Mouse (Mus musculus): ENCODE results near the gene Prr14l. TPM values are rescaled to one million over a fixed set of nuclear protein-coding genes. Genes with fewer than 3 reads are reported as not detected.
"Not testable (repeated sequence)": the region's sequence is repeated elsewhere in the genome, so short reads cannot be mapped to it uniquely, and the experiment has no call there.

The Prr14l gene
- total RNA-seq, 2 experiments from 2014 or later: 15.5 to 15.8 TPM

DNA sequence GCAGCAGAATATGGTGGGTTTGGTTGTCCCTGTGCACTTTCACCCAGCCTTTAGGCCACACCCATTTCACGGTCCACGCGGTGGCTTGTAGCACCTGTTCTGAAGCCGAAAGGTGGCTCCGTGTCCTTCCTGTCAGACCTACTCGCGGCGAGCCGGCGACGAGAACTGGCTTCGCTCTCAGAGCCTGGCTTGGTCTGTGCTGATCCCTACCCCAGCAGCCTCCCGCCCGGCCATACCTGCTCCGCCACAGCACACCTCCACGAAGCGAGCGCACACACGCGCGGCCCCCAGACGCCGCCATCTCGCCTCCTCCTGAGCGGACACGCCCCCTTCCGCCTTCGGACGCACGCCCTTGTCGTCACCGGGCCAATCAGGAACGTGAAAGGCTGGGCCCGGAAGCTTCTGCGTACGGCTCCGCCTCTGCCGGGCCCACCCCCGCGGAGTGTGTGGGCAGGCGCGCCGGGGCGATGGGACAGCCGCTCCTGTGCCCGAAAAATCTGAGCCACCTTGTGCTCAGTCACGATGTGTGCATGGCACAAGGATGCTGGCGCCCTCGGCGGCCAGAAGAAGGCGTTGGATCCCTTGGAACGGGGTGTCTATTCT lies 68.6 kb downstream of the Prr14l start, which contains the start of gene Pisd:
TSS of gene Pisd (minus strand) at position 334 of the 603 bp plus-strand sequence.
- peak; percentile 95 for DNase-seq

DNA sequence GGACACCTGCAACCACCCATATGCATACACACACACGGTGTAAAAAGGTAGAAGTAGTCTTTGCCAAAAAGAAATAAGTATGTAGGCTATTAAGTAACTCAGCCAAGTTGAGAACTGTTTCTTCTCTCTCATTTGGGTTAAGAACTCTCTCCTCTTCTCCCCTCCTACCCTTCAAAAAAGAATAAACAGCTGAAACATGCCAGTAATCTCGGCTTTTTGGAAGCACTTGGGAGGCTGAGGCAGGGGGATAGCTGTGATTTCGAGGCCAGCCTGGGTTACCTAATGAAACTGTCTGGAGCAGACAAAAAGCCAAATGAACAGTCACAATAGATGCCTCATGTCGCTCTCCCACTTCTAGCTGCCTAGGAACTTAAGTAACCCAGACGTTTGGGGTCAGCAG lies 69.3 kb downstream of the Prr14l start:
- no peak for DNase-seq

DNA sequence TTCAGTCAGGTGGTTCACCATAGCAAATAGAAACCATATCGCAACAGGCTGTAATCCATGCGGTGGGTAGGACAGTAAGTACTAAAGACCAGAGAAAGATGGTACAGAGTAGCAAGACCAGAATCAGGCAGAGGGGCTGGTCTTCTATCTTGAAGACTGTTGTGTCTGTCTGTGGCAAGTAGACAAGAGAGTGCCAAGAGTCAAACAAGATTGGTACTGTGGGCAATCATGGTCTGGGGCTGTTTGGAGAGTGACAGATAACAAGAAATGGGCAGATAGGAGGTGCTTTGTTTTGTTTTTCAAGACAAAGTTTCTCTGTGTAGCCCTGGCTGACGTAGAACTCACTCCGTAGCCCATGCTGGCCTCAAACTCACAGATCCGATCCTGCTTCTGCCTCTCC lies 72.5 kb downstream of the Prr14l start:
- no peak for DNase-seq

DNA sequence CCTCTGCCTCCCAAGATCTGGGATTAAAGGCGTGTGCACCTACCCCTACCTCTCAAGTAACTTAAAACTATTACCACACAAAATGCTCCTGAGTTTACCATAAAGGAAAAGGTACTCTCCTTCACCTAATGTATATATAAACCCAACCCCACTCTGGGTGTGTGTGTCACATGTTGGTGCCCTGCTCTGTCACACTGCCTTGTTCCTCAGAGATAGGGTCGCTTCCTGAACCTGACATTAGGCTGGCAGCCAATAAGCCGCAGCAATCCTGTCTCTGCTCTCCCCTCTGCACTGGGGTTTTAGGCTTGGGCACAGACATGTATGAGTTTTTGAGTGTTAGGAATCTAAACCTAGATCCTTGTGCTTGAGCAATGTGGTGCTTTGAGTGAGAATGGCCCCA lies 75.9 kb downstream of the Prr14l start:
- DNase-seq: no peak

DNA sequence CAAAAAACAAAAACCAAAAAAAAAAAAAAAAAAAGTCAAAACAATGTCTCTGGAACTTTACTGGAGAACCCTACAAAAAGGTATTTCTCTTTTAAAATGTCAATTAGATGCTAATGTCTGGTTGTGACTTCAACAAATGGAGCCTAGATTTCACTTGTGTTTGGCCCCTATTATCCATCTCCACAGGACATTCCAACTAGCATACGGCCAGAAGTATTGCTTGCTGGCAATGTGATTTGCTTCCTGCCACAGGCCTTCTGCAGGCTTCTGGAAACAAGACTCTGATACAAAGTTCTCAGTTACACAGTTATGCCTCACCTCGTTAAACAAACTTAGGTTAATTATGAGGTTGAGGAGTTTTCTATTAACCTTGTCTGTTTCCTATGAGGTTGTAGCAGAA lies 81.7 kb downstream of the Prr14l start:
- DNase-seq: no peak

DNA sequence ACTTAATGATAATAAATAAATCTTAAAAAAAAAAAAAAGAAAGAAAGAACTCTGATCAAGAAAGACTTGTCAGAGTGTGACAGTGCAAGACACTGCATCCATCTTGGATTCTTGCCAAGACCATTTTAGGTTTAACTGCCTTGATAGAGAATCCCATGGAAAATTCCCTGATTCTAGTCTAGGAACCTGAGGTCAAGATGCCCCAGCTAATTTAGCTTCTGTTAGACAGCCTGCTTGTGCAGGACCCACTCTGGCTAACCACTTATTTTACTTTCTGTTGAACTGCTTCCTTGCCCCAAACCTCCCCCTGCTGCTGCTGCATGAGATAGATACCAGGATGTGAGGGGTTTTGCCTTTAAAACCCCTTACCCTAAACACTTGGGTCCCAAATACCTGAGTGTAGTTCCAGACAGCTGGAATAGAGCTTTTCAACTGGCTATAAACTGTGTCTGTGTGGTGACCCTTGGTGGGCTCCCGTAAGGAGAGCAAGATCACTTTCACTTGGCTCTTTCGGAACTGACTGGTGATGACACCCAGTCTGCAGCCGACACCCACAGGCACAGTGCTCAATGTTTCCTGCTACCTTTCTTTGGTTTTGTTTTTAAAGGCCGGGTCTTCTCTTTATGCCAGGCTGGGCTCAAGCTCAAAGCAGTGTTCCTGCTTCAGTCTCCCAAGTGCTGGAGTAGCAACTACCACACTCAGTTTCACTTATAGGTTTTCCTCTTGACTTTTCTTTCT lies 86.3 kb downstream of the Prr14l start:
- DNase-seq: no peak

DNA sequence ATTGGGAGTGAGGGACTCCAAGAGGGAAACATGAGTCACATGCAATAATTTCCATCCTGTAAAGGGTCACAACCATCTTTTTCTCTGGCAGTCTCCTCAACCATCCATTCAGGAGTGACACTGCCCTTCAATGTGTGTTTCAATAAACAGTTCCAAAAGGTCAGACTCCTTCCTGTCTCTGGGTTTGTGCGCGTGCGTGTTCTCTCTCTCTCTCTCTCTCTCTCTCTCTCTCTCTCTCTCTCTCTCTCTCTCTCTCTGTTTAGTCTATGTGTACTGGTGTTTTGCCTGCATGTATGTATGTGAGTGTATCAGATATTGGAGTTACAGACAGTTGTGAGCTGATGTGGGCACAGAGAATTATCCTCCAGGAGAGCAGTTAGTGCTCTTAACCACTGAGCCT lies 87.1 kb downstream of the Prr14l start:
- DNase-seq: no peak

DNA sequence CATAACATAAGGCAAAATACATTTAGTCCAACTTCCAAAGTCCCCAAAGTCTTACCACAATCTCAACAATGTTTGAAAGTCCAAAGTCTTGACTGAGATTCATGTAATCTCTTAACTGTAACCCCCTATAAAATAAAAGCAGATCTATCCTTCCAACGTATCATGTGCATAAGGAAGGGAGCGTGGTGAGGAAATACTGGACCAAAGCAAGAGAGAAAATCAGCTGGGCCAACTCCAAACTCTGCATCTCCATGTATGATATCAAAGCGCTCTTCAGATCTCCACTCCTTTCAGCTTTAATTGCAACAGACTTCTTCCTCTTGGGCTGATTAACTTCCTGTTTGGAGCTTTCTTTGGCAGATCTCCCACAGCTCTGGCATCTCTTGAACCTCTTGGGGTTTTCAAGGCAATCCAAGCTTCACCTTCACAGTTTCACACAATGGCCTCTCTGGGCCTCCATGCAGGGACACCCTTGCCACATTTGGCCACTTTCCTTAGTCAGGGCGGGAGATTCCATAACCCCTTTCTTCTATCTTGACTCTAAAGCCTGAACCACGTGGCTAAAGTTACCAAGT lies 92.4 kb downstream of the Prr14l start:
- peak; percentile 58 for DNase-seq

DNA sequence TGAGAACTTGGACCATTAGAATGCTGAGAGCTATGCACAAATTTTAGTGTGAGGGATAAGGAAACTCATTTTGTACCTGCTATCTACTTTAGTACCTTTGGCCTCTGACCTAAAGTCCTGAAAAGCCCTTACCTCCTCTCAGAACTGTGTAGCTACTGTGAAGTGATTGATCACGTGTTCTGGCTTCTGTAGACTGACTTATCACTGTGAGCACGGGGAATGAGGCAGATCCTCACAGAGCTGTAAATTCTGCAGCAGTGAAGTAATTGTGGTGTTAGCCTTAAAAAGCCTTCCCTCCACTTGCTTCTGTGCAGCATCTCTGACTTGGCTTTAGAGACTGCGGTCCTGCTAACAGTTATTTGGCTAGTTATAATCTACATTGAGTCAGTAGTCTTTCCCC lies 93.3 kb downstream of the Prr14l start:
- DNase-seq: no peak

DNA sequence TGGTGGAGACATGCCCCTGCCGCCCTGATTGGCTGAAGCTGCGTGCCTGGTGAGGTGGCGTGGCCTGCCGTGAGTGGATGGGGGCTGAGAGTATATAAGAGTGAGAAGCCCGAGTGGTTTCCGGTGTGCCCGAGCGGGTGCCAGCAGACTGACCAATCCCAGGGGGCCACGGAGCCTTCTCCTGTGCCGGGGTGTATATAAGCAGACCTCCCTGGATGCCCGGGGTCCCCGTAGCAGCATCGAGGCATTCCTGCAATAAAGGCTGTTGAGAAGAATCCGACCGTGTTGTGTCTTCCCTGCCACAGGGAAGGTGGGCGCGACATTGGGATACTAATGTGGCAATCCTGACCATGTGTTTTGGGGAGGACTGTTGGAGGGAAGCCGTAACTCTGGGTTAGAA lies 93.7 kb downstream of the Prr14l start:
- not testable (repeated sequence) for DNase-seq

DNA sequence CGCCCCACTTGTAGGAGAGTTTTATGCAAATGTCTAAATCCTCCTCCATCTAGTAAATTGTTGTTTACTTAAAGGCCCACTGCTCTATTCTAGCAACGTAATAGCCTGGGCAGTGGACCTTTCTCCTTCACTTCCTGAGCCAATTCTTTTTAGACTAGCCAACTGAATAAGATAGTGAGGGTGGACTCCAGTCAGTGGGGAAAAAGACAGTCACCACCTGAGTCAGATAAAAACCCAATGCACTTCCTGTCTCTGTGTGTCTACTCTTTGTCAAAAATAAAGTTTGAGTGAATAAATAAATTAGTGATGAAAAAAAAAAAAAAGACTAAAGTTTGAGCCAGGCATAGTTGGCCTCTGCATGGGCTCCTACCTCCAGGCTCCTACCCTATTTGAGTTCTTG lies 94.4 kb downstream of the Prr14l start:
- no peak for DNase-seq

DNA sequence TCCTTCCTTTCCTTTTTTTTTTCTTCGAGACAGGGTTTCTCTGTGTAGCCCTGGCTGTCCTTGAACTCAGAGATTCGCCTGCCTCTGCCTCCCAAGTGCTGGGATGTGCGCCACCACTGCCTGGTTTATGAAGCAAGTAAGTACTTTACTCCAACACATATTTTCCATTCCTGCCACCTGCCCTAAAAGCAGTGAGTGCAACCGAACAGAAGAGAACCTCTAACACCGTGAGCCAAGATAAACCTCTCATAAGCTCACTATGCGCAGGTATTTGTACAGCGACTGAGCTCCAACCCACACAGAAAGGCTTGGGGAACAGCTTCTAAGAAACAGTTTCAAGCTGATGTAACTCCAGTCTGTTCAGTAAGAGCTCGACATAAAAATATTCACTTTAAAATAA lies 97.9 kb downstream of the Prr14l start:
- DNase-seq: no peak

DNA sequence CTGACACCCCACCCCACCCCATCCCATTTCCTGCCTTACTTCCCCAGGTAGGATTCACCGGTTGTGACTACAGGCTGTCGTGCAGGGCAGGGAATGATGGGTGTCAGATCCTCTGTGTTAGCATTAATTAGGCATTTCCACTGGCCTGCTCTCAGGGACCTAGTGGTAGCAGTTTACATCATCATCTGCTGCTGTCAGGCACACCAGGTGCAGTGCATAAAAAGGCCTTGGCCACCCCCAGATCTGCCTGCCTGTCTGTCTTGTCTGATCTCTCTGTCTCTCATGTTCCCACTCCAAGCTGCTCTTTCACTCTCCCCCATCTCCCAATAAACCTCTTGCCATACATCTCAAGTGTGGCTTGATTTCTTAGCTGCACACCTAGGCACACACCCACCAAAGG lies 102.3 kb downstream of the Prr14l start:
- DNase-seq: no peak

DNA sequence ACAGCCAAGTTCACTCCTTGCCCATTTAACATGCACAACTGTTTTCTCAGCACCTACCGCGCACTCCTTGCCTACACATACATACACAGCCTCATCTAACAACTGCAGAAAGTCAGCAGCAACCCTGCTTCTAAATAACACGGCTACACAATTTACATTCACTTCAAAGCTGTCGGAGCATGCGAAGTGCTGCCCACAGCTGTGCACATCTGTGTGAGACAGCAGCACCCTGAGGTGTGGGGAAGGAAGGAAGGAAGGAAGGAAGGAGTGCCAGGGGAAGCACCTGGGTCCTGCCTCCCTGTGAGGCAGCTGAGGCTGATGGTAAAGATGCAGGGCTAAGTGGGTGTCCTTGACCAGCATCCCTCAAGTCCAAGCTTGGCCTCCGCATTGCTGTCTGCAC lies 105.1 kb downstream of the Prr14l start:
- no peak for DNase-seq

DNA sequence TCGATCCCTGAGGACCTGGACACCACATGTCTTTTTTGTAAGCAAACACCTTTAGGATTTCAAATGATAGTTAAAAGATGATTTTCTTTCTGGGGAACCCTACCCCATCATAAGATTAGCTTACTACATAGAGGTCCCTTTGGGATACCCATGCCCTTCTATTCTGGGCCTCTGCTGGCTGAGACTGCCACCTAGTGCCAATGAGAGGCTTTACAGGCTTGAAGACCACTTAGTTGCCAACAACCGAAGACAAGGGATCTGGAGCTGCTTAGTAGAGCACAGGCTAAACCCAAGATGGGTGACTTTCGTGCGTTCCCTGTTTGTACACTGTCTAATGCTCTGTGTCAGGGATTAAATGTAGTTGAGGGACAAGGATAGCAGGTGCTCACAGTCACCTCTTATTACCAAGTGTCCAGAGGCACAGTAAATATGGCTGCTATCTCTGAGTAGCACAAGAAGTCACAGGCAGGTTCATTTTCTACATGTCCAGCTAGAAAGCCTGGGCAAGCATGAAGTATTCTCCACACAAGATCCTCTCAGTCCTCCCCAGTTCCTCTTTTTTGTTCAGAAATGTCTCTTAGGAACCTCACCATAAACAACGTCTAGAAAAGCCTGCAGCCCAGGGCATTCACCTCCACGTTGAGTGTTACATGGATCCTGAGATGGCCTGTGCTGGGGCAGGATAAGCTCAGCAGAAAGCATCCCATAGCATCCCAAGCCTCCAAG lies 106.2 kb downstream of the Prr14l start:
- peak; percentile 68 for DNase-seq

DNA sequence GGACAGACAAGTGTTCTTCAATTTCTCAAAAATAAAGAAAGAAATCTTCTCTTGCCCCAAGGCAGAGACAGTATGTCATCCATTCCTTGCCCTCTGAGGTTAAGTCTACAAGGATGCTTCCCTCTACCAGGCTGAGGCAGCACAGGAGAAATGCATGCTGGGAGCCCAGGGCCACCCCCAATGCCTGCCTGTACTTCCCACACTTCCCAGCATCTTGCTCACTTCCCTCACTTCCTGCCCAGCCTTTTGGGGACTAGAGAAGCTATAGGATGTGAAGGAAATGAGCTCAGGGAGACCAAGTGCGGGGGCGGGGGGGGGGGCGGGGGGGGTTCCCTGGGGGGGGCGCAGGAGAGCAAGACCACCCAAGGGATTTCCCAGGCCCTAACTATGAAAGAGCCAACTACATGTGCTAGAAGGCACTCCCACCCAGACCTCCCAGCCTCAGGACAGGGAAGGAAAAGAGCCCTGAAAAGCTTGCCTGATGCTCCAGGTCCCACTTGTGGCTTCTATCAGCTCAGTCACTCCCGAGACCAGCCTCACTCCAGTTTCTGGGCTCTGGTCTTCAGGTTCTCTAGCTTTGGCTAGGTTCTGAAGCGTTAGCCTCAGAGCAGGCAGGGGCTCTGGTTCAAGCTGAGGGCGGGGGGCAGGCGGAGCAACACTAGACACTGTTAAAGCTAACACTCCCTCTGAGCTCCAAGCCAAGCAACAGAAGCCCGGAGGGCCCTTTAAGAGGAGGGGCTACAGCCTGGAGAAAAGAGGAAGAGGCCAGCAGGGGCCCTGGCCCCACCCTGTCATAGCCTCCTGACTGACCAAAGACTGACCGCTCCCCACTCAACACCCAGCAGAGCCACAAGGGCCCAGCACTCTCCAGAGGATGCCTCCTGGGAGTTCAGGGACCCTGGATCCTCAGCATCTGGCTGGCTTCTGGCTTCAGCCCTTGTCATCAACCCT lies 108.1 kb downstream of the Prr14l start:
- peak; percentile 80 for DNase-seq

DNA sequence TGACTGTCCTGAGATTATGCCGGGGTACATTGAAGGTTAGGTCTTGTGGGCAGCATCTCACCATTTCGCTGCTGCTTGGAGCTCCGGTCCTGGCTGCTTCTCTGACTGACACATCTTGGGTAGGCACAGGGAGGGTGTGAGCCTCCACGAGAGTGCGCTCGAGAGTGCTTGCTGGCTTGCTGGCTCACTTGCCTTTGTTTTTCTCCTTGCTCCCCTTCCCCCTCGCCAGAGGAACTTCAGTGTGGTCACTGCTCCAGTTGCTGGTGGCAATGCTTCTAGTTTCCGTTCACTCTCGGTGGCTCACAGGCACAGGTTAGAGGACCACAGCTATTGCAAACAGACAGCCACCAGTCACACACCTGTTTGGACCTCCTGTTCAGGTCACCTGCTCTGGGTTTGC lies 111.9 kb downstream of the Prr14l start:
- peak; percentile 17 for DNase-seq

DNA sequence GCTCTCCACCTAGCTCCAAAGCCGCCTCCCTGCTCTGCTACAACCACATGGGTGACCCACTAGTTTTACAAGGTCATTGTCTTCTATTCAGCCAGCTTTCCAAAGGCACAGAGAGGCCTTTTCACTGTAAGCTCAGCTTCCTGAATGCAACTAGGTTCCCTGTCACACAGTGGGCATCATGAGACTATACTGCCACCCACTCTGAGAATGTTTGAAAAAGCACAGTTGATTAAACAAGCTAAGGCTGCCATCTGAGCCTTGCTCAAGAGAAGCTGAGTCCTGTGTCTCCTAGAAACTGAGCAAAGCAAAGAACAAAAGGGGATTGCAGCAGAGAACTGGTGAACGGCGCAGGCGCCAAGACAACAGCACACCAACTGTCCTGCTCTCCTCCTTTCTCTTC lies 112.7 kb downstream of the Prr14l start:
- DNase-seq: not testable (repeated sequence)

DNA sequence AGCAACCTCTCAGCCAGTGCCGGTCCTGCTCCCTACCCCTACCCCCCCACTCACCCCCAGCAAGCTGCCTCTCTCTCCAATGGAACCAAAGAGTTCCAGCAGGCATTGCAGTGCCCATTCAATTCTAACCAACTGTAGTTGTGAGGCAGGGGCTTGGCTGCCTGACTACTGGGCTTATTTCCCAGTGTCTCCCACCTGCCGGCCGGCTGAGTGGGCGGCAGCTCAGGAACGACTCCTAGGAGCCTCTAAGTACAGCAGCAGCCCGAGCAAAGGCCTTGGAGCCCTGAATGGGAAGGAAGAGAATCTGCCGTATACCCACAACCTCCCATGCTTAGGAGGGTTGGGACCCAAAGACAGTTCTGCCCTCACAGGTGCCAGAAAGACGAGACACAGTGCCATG lies 113.2 kb downstream of the Prr14l start:
- DNase-seq: not testable (repeated sequence)

DNA sequence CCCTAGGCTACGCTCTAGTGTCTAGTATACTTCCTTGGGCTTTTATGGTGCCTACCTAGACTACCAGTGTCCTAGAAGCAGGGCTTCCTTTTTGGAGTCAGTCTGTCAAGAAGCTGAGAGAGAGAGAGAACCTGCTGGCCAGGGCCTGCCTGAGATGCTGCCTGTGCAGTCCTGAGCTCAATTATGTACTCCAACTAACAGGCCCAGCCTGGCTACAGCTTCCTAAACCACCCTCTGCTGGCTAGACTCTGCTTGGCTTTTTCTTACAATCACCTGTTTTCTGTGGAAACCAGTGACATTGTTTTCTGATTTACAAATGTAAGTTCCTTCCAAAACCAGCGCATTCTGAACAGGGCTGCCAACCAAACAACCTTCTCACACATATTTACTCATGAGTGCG lies 113.9 kb downstream of the Prr14l start:
- no peak for DNase-seq

Measured in heart, postnatal 4 days (tissue).